Mouse (Mus musculus): ENCODE measurements around the gene Kctd11. TPM values are rescaled to one million over a fixed set of nuclear protein-coding genes. Genes with fewer than 3 reads are reported as not detected.

The Kctd11 gene
- polyA plus RNA-seq, 1 experiment = 13.8 TPM

DNA sequence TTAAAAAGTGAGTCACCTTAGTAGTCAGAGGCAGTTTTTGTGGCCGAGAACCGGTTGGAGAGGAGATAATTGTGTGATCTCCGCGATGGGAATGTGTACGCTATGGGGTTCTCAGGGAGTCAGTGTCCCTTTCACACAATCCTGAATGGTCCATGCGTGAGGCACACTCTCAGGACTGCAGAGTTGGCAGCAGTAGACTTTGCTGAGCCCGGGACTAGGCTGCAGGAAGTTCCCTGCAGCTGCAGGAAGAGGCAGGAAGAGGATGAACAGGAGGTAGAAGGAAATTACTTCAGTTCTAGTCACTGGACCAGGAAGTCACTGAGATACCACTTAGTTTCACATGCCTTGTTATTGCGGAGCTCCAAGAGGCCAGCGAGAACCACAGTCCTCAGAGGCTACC lies 32.1 kb downstream of the Kctd11 start:
- no peak for DNase-seq (ENCODE audit: low spot score)

DNA sequence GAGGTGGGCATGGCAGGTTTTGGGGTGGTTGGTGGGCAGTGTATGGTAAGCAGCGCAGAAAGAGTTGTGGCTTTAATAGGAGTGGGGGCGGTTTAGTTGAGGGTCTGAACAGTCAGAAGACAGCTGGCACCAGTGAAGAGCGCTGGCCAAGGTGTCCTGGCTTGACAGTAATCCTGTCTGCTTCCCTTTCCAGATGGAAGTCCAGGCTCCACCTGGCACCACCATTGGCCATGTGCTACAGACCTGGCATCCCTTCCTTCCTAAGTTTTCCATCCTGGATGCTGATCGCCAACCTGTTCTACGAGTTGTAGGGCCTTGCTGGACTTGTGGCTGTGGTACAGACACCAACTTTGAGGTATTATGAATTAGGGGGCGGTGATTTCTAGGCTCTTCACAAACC lies 33.2 kb downstream of the Kctd11 start:
- DNase-seq (ENCODE audit: low spot score) = no peak

DNA sequence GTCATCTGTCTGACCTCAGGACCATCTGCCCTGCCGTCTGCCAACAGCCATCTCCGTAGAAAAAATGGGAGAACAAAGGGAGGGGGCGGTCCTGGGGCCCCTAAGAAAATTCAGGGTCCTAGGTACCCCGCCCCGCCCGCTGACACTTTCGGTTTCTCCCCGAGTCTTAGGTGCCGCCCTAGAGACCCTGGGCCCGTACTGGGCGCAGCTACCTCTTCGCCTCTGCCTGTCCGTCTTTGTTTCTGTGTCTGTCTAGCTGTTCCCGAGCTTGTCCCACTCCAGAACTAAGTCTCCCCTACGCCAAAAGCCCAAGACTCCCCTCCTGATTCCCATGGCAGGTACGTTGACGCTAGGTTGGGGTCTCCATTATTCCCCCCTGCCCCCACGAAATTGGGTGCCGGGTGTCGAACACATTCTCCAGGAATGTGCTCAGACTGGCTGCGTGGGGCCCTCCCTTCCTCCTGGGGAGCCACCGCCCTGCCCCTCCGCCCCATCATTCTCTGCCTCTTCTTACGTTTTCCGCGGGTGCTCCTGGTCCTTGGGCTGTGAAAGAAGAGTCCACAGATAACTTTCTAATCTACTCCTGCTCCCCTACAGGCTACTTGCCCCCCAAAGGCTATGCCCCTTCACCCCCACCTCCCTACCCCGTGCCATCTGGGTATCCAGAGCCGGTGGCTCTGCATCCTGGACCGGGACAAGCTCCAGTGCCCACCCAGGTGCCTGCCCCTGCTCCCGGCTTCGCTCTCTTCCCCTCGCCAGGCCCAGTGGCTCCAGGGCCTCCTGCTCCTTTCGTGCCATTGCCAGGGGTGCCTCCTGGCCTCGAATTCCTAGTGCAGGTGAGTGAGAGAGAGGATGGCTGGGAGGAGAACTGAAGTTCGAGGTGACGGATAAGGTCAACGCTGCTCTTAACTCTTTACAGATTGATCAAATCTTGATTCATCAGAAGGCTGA lies 34.2 kb downstream of the Kctd11 start:
- no peak for DNase-seq (ENCODE audit: low spot score)

DNA sequence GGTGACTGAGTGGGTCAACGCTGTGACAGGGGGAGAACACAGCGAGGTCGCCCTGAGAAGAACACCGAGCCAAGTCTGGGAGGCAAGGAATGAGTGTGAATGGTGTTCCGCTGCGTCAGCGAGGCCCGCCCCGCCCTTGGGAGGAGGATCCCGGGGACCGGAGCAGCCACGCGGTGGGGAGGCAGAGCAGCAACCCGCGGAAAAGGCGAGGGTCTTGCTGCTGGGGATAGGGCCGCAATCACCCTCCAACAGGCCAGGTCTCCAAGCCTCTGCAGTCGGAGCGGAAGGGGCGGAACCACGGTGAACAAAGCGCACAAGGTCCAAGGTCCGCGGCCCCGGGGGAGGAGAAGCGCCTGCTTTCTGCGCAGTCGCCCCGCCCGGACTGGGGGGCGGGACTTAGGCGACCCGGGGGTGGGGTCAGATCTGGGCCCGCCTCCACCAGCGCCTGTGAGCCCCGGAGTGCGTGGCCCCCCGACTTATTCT lies 35.0 kb downstream of the Kctd11 start, which contains the start of gene Plscr3:
Gene Plscr3, plus strand, starts transcription at position 179 of the 483 bp plus-strand sequence.
- DNase-seq (ENCODE audit: low spot score) = peak; percentile 92

DNA sequence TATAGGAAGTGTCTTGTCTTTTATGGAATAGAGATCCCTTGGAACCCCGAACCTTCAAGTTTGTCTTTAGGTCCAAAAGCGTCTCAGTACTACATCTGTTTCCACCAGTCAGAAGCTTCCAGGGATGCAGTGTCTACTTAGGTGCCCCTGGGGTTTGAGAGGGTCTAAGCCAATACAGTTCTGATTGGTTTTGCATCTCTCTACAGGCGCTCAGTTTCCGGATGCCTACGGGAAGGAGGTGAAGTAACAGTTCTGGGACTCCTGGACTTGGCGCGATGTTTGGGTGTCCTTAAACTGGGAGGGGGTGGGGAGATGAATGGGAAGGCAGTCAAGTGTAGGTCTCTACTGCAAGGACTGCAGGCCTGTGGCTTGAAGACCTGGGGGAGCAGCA lies 42.5 kb downstream of the Kctd11 start:
- DNase-seq (ENCODE audit: low spot score) = no peak

- peak; percentile 79 for DNase-seq (ENCODE audit: low spot score)
These were observed 43.1 kb downstream of the Kctd11 start, which contains the start of gene Tmem256 for GRCm38 (mm10) chr11:69837952-69838713. Tmem256 (plus strand) TSS chr11:69838514.

DNA sequence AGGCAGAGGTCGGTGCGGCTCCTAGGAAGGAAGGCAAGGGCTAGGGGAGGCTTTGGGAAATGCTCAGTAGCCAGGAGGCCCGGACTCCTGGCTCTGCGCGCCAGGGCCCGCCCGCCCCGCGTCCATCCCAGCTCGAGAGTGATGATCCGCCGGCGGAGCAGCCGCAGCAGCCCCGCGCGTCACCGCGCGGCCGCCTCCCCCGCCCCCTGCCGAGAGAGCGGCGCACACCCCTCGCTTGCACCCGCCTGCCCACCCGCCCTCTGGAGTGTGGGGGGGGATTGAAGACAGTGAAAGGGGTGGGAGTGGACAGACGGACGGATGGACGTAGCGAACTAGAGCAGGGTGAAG lies 43.6 kb downstream of the Kctd11 start, which contains the start of gene Nlgn2:
Gene Nlgn2, minus strand, starts transcription at position 181 of the 348 bp plus-strand sequence.
- DNase-seq (ENCODE audit: low spot score) = no peak

- no peak for DNase-seq (ENCODE audit: low spot score)
These were observed 44.3 kb downstream of the Kctd11 start for GRCm38 (mm10) chr11:69836703-69837576.

DNA sequence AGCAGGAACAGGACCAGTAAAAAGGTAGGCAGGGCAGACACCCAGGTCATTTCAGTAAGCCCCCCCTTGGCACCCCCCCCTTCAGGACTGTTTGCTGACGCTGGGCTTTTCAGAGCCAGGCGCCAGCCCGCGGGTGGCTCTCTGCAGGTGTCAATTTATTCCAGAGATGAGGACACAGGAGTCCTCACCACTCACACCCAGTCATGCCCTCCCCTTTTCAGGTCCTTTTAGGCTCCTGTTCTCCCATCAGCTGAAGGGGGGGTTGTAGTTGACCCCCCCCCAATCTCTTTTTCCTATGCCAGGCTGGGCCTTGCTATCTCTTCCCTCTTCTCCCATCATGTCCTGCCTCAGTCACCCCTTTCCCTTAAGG lies 45.3 kb downstream of the Kctd11 start:
- DNase-seq (ENCODE audit: low spot score) = no peak

- DNase-seq (ENCODE audit: low spot score) = no peak
These were observed 45.8 kb downstream of the Kctd11 start for GRCm38 (mm10) chr11:69835326-69835965.

DNA sequence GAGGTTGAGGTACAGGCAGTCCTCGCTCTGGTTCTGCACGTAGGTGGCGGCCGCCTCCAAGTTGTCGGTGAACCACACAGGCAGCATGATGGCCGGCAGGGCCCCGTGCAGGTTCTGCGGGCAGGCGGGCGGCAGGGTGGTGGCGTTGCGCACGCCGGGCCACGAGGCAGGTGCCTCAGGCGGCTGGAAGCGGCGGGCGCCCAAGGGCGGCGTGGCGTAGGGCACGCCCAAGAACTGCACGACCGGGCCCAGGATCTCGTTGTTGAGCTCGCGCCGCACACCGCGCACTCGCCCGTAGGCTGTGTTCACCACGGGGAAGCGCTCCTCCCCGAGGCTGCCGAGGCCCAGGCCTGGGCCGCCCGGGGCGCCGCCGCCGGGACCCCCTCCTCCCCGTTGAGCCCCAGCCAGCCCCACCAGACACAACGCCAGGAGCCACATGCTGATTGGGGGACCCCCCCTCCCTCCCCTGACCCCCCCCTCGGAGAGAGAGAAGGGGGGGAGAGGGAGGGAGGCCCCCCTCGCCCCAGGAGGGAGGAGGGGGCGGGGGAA lies 47.1 kb downstream of the Kctd11 start:
- no peak for DNase-seq (ENCODE audit: low spot score)

DNA sequence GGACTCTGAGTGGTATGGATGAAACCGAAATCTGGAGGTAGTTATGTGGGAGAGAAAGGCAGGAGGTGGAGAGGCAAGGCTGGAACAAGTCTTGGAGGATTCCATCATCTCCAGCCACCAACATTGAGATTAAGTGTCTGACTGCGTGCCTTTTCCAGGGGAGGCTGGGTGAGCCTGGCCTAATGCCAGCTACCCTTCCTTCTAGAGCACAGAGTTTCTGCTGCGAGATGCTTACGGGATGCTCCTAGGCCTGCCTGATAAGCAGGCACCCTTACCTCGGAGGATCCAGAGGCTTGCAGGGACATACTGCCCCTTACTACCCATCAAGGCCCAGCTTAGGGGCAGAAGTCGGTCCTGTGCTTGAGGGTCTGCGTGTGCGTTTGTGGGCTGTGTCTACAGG lies 47.7 kb downstream of the Kctd11 start:
- DNase-seq (ENCODE audit: low spot score) = no peak

- DNase-seq (ENCODE audit: low spot score) = no peak
These were observed 52.4 kb downstream of the Kctd11 start for GRCm38 (mm10) chr11:69828832-69829231.

Other genes starting within 250 kb of the Kctd11 start
- 74.8 and 85.8 TPM in 2 replicates for gene Fxr2, start 248.4 kb downstream of the Kctd11 start, polyA plus RNA-seq (2012; rRNA removed)
- gene Sox15, start 226.1 kb downstream of the Kctd11 start, polyA plus RNA-seq (2012; rRNA removed) = 33.7 and 43.5 TPM in 2 replicates
- 62.0 and 86.7 TPM in 2 replicates for gene Mpdu1, start 218.8 kb downstream of the Kctd11 start, polyA plus RNA-seq (2012; rRNA removed)
- 20.5 and 24.9 TPM in 2 replicates for gene Cd68, start 215.3 kb downstream of the Kctd11 start, polyA plus RNA-seq (2012; rRNA removed)
- gene Eif4a1, start 209.0 kb downstream of the Kctd11 start, polyA plus RNA-seq (2012; rRNA removed) = 461 and 554 TPM in 2 replicates
- gene Senp3, start 199.3 kb downstream of the Kctd11 start, polyA plus RNA-seq (2012; rRNA removed) = 83.4 and 108 TPM in 2 replicates
- gene Tnfsf13, start 195.6 kb downstream of the Kctd11 start, polyA plus RNA-seq (2012; rRNA removed) = 5.1 and 6.8 TPM in 2 replicates
- gene Tnfsf12, start 185.6 kb downstream of the Kctd11 start, polyA plus RNA-seq (2012; rRNA removed) = 85.4 and 87.0 TPM in 2 replicates
- 10.0 and 10.3 TPM in 2 replicates for gene Tnfsfm13, start 185.3 kb downstream of the Kctd11 start, polyA plus RNA-seq (2012; rRNA removed)
- gene Polr2a, start 122.8 kb downstream of the Kctd11 start, polyA plus RNA-seq (2012; rRNA removed) = 9.4 and 24.4 TPM in 2 replicates
- 0.07 TPM in 1 of 2 replicates, not detected in the other for gene Slc35g3, start 119.4 kb downstream of the Kctd11 start, polyA plus RNA-seq (2012; rRNA removed)
- 35.6 and 46.1 TPM in 2 replicates for gene Zbtb4, start 115.5 kb downstream of the Kctd11 start, polyA plus RNA-seq (2012; rRNA removed)
- 15.6 and 25.0 TPM in 2 replicates for gene Chrnb1, start 85.5 kb downstream of the Kctd11 start, polyA plus RNA-seq (2012; rRNA removed)
- 6.3 and 7.2 TPM in 2 replicates for gene Fgf11, start 79.5 kb downstream of the Kctd11 start, polyA plus RNA-seq (2012; rRNA removed)
- 11.5 and 13.2 TPM in 2 replicates for gene Tmem102, start 75.8 kb downstream of the Kctd11 start, polyA plus RNA-seq (2012; rRNA removed)
- gene Gm39566, start 66.1 kb downstream of the Kctd11 start, polyA plus RNA-seq (2012; rRNA removed) = not detected in 2 replicates
- not detected in 2 replicates for gene Spem2, start 62.9 kb downstream of the Kctd11 start, polyA plus RNA-seq (2012; rRNA removed)
- 0.55 and 0.71 TPM in 2 replicates for gene Spem1, start 59.2 kb downstream of the Kctd11 start, polyA plus RNA-seq (2012; rRNA removed)
- gene Nlgn2, start 43.6 kb downstream of the Kctd11 start, polyA plus RNA-seq (2012; rRNA removed) = 18.3 and 27.7 TPM in 2 replicates
- 202 and 261 TPM in 2 replicates for gene Tmem256, start 42.9 kb downstream of the Kctd11 start, polyA plus RNA-seq (2012; rRNA removed)
- 104 and 110 TPM in 2 replicates for gene Plscr3, start 35.0 kb downstream of the Kctd11 start, polyA plus RNA-seq (2012; rRNA removed)
- 15.2 and 15.4 TPM in 2 replicates for gene Tnk1, start 22.7 kb downstream of the Kctd11 start, polyA plus RNA-seq (2012; rRNA removed)
- gene Tmem95, start 3.4 kb downstream of the Kctd11 start, polyA plus RNA-seq (2012; rRNA removed) = not detected in 2 replicates
- 2.0 and 2.5 TPM in 2 replicates for gene Acap1, start 14.1 kb upstream of the Kctd11 start, polyA plus RNA-seq (2012; rRNA removed)
- 1.1 and 1.3 TPM in 2 replicates for gene 2810408A11Rik, start 19.6 kb upstream of the Kctd11 start, polyA plus RNA-seq (2012; rRNA removed)
- 43.4 and 47.8 TPM in 2 replicates for gene Neurl4, start 19.7 kb upstream of the Kctd11 start, polyA plus RNA-seq (2012; rRNA removed)
- gene Gps2, start 32.5 kb upstream of the Kctd11 start, polyA plus RNA-seq (2012; rRNA removed) = 56.3 and 63.2 TPM in 2 replicates
- 565 and 624 TPM in 2 replicates for gene Eif5a, start 40.6 kb upstream of the Kctd11 start, polyA plus RNA-seq (2012; rRNA removed)
- gene Ybx2, start 54.4 kb upstream of the Kctd11 start, polyA plus RNA-seq (2012; rRNA removed) = 3.7 and 6.2 TPM in 2 replicates
- gene Slc2a4, start 66.8 kb upstream of the Kctd11 start, polyA plus RNA-seq (2012; rRNA removed) = 146 and 167 TPM in 2 replicates
- 67.1 and 69.1 TPM in 2 replicates for gene Cldn7, start 83.4 kb upstream of the Kctd11 start, polyA plus RNA-seq (2012; rRNA removed)
- gene Ctdnep1, start 99.8 kb upstream of the Kctd11 start, polyA plus RNA-seq (2012; rRNA removed) = 82.0 and 95.4 TPM in 2 replicates
- 57.6 and 61.4 TPM in 2 replicates for gene Elp5, start 101.1 kb upstream of the Kctd11 start, polyA plus RNA-seq (2012; rRNA removed)
- gene Gabarap, start 109.7 kb upstream of the Kctd11 start, polyA plus RNA-seq (2012; rRNA removed) = 374 and 440 TPM in 2 replicates
- 35.8 and 36.4 TPM in 2 replicates for gene Phf23, start 114.4 kb upstream of the Kctd11 start, polyA plus RNA-seq (2012; rRNA removed)
- 11.9 and 16.7 TPM in 2 replicates for gene Dvl2, start 119.2 kb upstream of the Kctd11 start, polyA plus RNA-seq (2012; rRNA removed)
- gene Acadvl, start 134.0 kb upstream of the Kctd11 start, polyA plus RNA-seq (2012; rRNA removed) = 95.7 and 100 TPM in 2 replicates
- 28.0 and 31.9 TPM in 2 replicates for gene Dlg4, start 135.5 kb upstream of the Kctd11 start, polyA plus RNA-seq (2012; rRNA removed)
- 0.07 TPM in 1 of 2 replicates, not detected in the other for gene Asgr1, start 172.7 kb upstream of the Kctd11 start, polyA plus RNA-seq (2012; rRNA removed)
- 2.0 and 2.5 TPM in 2 replicates for gene Asgr2, start 211.2 kb upstream of the Kctd11 start, polyA plus RNA-seq (2012; rRNA removed)
- gene Mgl2, start 248.9 kb upstream of the Kctd11 start, polyA plus RNA-seq (2012; rRNA removed) = 41.3 and 51.9 TPM in 2 replicates